ENCODE assay signal across 1 mouse cellular context in genomic region chr8:83779610-83780009, GRCm38 (mm10).
TF ChIP-seq lines count a peak whose summit lies in the region.

No protein-coding gene starts in this region.

TF ChIP-seq in MEL, 35 proteins besides CTCF, POLR2A, EP300 and RAD21 (continued from another document):
- TF ChIP-seq TAL1 (IDR thresholded peaks at IDR 0.05; ENCODE audit: low read length) (no peak), USF2 (IDR thresholded peaks at IDR 0.05; ENCODE audit: borderline replicate concordance in 1 of 2, insufficient read depth in 1 of 2, low read depth in 1 of 2, low read length in 2 of 2) (peak in 1 of 2 experiments; percentile 26; a peak in 1 of 4 replicates), BHLHE40 (IDR thresholded peaks at IDR 0.05; ENCODE audit: borderline replicate concordance, low read depth, low read length) (no peak), TBP (IDR thresholded peaks at IDR 0.05; ENCODE audit: low read depth, low read length) (peak; percentile 77), USF1 (IDR thresholded peaks at IDR 0.05; ENCODE audit: low read depth, low read length) (peak; percentile 65), HCFC1 (IDR thresholded peaks at IDR 0.05; ENCODE audit: low read depth, low read length) (peak; percentile 35; the same call in 1 of the 2 replicates), E2F4 (IDR thresholded peaks at IDR 0.05; ENCODE audit: borderline replicate concordance, low read depth, low read length) (no peak), GATA1 (IDR thresholded peaks at IDR 0.05; ENCODE audit: low read depth, low read length) (peak; percentile 19; the same call in 1 of the 2 replicates), ETS1 (IDR thresholded peaks at IDR 0.05; ENCODE audit: low read depth, low read length) (peak; percentile 67; the same call in 1 of the 2 replicates), MXI1 (IDR thresholded peaks at IDR 0.05; ENCODE audit: low read depth, low read length) (peak; percentile 58)
